Mouse (Mus musculus): Measurements from ENCODE around the gene Chst8.

Gene Chst8

DNA sequence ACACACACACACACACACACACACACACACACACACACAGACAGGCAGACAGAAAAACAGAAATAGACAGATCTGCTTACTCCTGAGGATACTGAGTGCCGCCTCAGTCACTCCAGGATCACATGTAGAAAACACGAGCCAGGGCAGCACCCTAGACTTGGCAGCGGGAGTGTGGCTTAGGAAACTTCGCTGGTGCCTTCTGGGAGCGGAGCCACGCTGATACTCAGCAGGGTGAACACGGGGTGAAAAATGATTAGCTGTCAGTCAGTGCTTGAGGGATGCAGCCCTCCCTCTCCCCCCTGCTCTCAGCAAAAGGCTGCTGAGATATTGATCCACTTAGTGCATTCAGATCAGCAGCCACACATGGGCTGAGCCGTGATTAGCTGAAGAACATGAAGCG is 93.9 kb downstream of the Chst8 start:
- in situ Hi-C loops (cut with MboI; ENCODE audit: unreplicated experiment in 2 of 2), result no loop called here

DNA sequence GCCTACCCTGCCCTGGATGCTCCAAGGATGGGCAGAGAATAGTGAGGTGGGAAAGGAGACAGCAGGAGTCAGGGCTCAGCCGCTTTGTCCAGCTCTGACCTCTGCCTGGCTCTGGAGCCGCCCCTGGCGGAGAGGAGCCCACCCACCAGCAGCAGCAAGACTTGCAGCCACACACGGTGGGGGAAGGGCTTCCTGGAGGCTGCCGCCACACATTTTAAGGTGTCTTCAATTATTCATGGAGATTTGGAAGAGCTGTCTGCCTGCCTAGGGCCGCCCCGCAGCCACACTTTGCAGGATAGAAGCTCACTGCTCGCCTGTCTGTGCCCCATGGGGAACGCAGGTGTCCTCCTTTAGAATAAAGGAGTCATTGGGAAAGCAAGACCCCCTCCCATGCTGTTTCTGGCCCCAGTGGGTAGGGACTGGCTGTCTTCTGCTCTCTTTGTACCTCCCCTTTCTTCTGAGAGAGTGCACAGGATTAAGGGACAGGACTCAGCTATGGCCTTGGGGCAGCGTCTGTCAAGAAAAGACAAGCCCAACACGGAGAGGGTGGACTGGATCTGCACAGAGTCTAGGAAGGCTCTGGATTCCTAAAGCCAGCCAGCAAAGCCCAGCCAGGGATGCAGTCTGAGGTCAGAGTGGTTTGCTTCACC is 95.2 kb downstream of the Chst8 start:
- in situ Hi-C loops (cut with MboI; ENCODE audit: unreplicated experiment in 2 of 2), result no loop called here

- in situ Hi-C loops (cut with MboI; ENCODE audit: unreplicated experiment in 2 of 2), result no loop called here
These were observed 97.6 kb downstream of the Chst8 start for GRCm38 (mm10) chr7:34714848-34715460.

DNA sequence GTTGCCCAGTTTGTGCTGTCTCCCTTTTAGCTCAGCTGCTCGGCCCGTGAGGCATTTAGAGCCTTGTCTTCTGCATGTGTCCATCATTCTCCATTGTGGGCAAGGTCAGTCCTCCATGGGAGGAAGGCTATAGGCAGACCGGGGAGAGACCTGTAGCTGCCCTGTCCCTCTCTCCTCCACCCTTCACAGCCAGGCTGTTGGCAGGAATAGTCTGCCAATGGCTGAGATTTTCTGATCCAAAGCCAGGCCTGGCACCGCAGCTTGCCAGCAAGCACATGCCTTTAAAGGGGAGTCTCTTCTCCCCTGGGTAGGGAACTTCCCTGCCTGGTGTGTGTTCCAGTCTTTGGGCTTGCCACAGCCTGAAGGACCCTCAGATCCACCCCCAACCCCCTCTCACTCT is 103.4 kb downstream of the Chst8 start:
- in situ Hi-C loops (cut with MboI; ENCODE audit: unreplicated experiment in 2 of 2), result no loop called here

GRCm38 (mm10) chr7:34704401-34704800 is 108.1 kb downstream of the Chst8 start:
- in situ Hi-C loops (cut with MboI; ENCODE audit: unreplicated experiment in 2 of 2), result no loop called here

- in situ Hi-C loops (cut with MboI; ENCODE audit: unreplicated experiment in 2 of 2), result no loop called here
These were observed 109.1 kb downstream of the Chst8 start for GRCm38 (mm10) chr7:34703437-34703836.

- in situ Hi-C loops (cut with MboI; ENCODE audit: unreplicated experiment in 2 of 2), result no loop called here
These were observed 109.7 kb downstream of the Chst8 start for GRCm38 (mm10) chr7:34702718-34703351.

DNA sequence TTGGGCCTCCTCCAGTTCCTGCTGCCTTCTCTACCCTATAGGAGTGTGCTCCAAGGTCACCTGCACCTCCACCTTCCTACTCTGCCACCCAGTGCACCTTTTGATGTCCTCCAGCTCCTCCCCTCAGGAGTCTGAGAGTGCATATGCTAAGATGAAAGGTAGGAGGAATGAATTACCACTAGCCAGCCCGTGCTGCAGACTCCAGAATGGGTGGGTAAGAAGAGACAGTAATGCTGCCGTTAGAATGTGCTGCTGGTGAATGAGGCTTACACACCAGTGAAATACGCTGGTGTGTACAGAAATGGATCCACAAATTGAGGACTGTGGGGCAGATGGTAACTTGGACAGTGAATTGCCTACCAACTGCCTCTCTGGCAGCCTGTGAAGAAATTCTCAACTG is 112.6 kb downstream of the Chst8 start:
- in situ Hi-C loops (cut with MboI; ENCODE audit: unreplicated experiment in 2 of 2), result no loop called here

GRCm38 (mm10) chr7:34698221-34698620 is 114.3 kb downstream of the Chst8 start:
- in situ Hi-C loops (cut with MboI; ENCODE audit: unreplicated experiment in 2 of 2), result no loop called here

DNA sequence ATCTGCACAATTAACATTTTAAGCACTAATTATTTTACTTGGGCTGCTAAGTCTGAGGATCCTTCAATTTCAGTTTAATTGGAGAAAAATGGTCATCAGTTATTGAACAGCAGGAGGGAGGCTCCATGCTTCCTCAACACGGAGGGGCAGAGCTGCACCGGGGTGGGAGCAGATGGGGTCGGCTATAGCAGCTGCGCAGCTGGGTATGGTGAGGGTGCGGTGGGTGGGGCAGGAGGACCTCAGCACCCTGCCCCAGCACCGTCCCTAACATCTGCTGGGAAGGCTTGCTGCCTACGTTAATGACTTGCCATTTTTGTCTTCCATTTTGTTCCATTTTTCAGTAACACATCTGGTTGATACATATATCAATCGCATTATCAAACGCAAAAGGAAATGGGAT is 116.4 kb downstream of the Chst8 start:
- in situ Hi-C loops (cut with MboI; ENCODE audit: unreplicated experiment in 2 of 2), result no loop called here

DNA sequence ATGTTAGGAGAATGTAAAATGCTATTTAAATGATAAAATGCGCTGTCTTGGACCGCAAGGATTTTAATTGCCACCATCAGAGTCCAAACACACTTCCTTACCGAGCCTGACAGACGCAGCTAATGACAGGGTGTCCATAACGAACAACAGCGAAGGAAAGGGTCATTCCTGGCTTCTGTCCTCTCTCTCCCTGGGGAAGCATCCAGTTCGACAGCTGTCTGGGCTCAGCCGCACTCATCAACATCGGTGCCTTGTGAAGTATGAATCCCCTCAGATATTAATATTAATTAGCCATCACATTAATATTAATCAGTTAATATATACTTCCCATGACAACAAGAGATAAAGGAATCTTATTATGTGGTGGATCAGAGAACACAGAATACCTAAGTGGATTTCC is 117.6 kb downstream of the Chst8 start:
- in situ Hi-C loops (cut with MboI; ENCODE audit: unreplicated experiment in 2 of 2), result no loop called here

- in situ Hi-C loops (cut with MboI; ENCODE audit: unreplicated experiment in 2 of 2), result no loop called here
These were observed 118.6 kb downstream of the Chst8 start for GRCm38 (mm10) chr7:34693916-34694315.

DNA sequence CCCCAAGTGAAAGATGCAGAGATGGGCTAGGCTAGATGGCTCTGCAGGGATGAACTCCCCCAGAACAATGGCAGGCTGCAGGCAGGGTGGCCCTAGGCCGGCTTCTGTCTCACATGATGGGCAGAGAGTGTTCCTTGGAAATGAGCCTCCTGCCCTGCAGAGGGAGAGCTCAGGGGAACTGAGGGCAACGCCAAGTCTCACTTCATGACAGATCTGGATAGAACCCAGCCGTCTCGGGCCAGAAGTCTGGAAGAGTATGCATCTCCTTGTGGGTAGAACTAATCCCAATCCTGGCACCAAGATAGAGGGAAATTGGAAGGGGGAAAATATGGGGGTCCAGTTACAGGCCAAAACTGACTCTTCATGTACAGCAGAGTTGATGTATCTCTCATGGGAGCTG is 119.4 kb downstream of the Chst8 start:
- in situ Hi-C loops (cut with MboI; ENCODE audit: unreplicated experiment in 2 of 2), result no loop called here

DNA sequence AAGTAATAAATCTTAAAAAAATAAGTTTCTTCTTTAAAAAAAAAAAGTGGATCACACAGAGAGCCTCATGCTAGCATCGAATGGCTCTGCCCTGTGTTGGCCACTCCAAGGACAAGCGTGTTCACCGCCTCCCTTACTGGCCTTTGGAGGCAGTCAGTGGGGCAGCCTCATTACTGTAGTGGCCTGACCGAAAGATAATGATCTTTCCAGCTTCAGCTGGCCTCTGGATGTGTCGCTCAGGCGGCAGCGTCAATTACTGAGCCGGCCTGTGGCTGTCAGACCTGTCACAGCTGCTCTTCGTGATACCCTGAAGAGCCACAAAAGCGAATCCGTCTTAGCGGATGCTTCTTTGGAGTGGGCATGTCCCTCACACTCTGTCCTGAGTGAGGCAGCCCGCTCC is 122.4 kb downstream of the Chst8 start:
- in situ Hi-C loops (cut with MboI; ENCODE audit: unreplicated experiment in 2 of 2), result no loop called here

DNA sequence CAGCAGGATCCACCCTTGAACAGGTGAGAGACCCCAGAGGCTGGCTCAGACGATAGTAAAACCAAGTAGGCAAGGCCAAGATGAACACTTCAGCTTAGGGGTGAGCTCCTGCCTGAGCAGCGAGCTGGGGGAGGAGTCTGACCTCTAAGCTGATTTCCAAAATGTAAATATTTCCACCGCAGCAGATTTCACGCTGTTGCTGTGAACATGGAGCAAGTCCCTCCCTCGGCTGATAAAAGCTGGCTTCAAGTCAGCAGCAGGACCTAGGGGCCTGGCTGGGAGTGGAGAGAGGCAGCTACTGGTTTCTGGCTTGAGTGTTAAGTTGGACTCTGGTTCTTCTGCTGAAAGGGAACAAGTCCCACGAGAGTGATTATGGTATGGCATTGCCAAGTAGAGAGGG is 123.5 kb downstream of the Chst8 start:
- in situ Hi-C loops (cut with MboI; ENCODE audit: unreplicated experiment in 2 of 2), result no loop called here

DNA sequence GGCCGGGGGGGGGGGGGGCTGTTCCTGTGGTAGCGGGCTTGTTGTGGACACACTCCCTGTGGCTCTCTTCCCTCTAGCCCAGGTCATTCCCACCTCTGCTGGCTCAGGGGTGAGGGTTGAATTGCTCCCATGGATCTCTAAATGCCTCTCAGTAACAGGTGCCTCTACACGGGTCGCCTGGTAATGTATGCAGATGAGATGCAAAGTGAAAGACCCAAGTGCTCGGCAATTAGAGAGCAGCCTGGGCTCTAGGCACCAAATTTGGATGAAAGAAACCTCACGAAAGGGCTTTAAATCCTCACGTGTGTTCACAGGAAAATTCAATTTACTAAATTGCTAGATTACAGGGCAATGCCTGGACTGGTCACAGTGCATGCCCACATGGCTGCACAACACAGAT is 126.7 kb downstream of the Chst8 start:
- in situ Hi-C loops (cut with MboI; ENCODE audit: unreplicated experiment in 2 of 2), result no loop called here

DNA sequence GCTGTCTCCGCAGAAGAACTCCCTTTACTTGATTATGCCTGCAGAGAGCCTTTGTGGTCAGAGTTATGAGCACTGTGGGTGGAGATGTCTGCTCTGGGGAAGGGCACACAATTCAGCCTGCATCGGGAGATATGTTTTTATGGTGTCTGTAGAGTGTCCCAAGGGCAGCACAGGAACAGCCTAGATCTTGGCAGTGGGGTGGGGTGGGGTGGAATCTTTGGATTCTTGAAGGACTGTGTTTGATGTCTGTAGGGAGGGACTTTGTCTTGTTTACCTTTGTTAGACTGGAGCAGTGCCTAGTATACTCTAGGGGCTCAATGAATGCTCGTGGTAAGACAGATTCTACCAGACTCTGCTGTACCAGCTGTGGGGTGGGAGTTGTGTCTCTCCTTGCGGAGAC is 127.3 kb downstream of the Chst8 start:
- in situ Hi-C loops (cut with MboI; ENCODE audit: unreplicated experiment in 2 of 2), result no loop called here

GRCm38 (mm10) chr7:34680771-34681421 is 131.6 kb downstream of the Chst8 start:
- in situ Hi-C loops (cut with MboI; ENCODE audit: unreplicated experiment in 2 of 2), result no loop called here

DNA sequence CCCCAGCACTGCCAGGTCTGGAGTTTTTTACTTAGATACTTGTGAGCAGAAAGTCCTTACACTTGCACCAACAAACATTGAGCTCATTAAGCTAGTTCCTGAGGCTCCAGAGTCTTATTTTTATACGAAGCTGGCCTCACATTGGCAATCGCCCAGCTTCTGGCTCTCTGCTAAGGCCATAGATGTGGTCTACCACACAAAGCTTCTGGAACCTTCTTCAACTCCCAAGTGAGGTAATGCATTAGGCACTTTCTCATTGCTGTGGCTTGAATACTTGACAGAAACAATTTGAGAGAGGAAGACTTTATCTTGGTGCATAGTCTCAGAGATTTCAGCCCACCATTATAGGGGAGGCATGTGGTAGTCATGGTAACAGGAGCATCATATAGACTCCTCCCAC is 132.6 kb downstream of the Chst8 start:
- in situ Hi-C loops (cut with MboI; ENCODE audit: unreplicated experiment in 2 of 2), result loop anchor here (5.0 to 10.0 kb wide), 2 partner anchors 585 to 587 kb away; no protein-coding TSS in a partner anchor

DNA sequence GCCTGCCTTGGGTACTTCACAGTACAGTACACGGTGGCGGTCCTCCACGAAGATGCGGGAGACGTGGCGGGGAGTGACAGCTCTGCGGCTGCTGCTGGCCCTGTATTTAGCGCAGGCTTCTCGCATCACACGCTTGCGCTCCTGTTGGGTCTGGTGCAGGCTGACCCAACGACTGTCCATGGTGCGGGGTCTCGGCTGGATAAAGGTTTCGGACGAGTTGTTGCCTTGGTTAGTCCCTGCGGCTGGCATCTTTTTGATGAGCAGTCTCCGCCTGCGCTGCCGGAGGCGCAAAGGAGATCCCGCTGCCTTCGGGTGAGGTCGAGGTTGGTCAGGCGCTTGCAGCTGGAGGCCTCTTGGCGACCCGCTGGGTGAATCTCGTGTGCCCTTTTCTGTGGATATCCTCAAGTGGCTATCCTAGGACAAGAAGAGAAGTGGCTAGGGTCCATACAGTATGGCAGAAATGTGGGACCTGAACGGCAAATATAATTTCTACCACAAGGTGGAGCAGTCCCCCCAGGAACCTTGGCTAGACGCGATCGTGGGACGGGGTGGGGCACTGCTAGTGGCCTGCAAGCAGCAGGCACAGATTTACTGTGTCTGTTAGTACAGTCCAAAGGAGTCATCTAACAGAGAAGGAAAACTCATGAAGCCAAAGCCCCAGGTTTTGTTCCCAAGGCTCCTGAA is 136.5 kb downstream of the Chst8 start:
- in situ Hi-C loops (cut with MboI; ENCODE audit: unreplicated experiment in 2 of 2), result loop anchor here (5.0 to 10.0 kb wide), 2 partner anchors 589 to 591 kb away; no protein-coding TSS in a partner anchor

Measured in v-Abl transformed pro-B cells (cell line).